Mouse (Mus musculus): ENCODE results near the gene Als2.

DNA sequence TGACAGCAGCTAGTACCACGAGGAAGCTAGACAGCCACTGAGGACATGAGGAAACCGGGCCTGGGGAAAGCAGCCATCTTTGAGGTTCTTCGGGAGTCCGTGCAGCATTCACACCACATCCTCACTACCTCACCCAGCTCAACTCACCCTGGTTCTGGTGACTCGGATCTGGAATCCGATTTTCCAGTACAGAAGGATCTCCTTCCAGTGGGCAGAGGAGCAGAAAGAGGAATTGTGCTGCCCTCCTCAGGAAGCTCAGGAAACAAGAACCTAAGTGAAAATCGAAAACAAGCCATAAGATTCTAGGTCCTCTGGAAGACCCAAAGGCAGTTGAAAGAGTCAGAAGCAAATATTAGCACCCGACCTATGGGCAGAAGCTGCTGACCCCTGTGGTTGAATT lies 66.7 kb downstream of the Als2 start:
- TF ChIP-seq CTCF (IDR thresholded peaks at IDR 0.05): no peak
- TF ChIP-seq EP300 (IDR thresholded peaks at IDR 0.05): no peak

Data from lung, postnatal 0 days (tissue).